Mouse (Mus musculus): ENCODE data around the gene Hba-a2.

GRCm38 (mm10) chr11:32268952-32269351, 27.3 kb upstream of the Hba-a2 start:
- TF ChIP-seq CTCF (IDR thresholded peaks at IDR 0.05; ENCODE audit: borderline replicate concordance, insufficient read depth, low read length) (no peak), POLR2A (IDR thresholded peaks at IDR 0.05; ENCODE audit: low read depth, low read length) (no peak)
